Mouse (Mus musculus) ES-Bruce4 (cell line): ENCODE results near the gene Dkk3. TPM values are rescaled to one million over a fixed set of nuclear protein-coding genes. Genes with fewer than 3 reads are reported as not detected.
"Not testable (repeated sequence)": the region's sequence is repeated elsewhere in the genome, so short reads cannot be mapped to it uniquely, and the experiment has no call there.

Experiments used
- H3K27ac ChIP-seq: 2 replicates; pipeline ENCODE4 v1.5.1; 2012; ENCODE audit warnings: low read length, inconsistent platforms; ENCODE audit not compliant: insufficient read depth
- H3K27me3 ChIP-seq: 2 replicates; pipeline ENCODE4 v1.6.1; 2012; ENCODE audit warnings: mild to moderate bottlenecking, low read length, inconsistent platforms; ENCODE audit not compliant: control insufficient read depth, poor library complexity, insufficient read depth, severe bottlenecking
- H3K36me3 ChIP-seq: 2 replicates; pipeline ENCODE4 v1.6.1; 2012; ENCODE audit warnings: inconsistent platforms, mild to moderate bottlenecking, low read length, moderate library complexity; ENCODE audit not compliant: control insufficient read depth, poor library complexity, insufficient read depth, severe bottlenecking
- H3K4me1 ChIP-seq: one replicate; pipeline ENCODE4 v1.8.1; 2011; ENCODE audit warnings: low read length; ENCODE audit not compliant: control insufficient read depth, insufficient read depth
- H3K4me3 ChIP-seq: 2 replicates; pipeline ENCODE4 v1.5.1; 2011; ENCODE audit warnings: low read depth, mild to moderate bottlenecking, low read length
- H3K9ac ChIP-seq: 2 replicates; pipeline ENCODE4 v1.6.1; 2012; ENCODE audit warnings: low read depth, mild to moderate bottlenecking, inconsistent platforms; ENCODE audit not compliant: poor library complexity, severe bottlenecking
- H3K9me3 ChIP-seq: replicated peaks from 2 replicates; pipeline ENCODE4 v1.6.1; 2012; ENCODE audit warnings: mild to moderate bottlenecking, low read length, inconsistent platforms; ENCODE audit not compliant: control insufficient read depth, poor library complexity, insufficient read depth, severe bottlenecking
- CTCF ChIP-seq: IDR thresholded peaks from one replicate; pipeline ENCODE4 v1.8.1; 2011; ENCODE audit warnings: low read depth, low read length
- EP300 ChIP-seq: IDR thresholded peaks from 2 replicates; pipeline ENCODE4 v1.6.1; 2011; ENCODE audit warnings: low read depth, low read length; ENCODE audit not compliant: insufficient read depth
- POLR2A ChIP-seq: IDR thresholded peaks from one replicate; pipeline ENCODE4 v1.8.1; 2011; ENCODE audit warnings: low read length; ENCODE audit not compliant: insufficient read depth
- polyA plus RNA-seq: library from polyadenylated mRNA; stranded (reverse); fragments of >200 nt; gene quantifications from 2 replicates; pipeline ENCODE4 v1.2.4, GENCODE M21; 2011; ENCODE audit warnings: low read depth; ENCODE audit not compliant: missing spikeins, insufficient read depth, insufficient read length

The Dkk3 gene
- polyA plus RNA-seq, 1 experiment, result 4.6 TPM

GRCm38 (mm10) chr7:112180235-112180705 is 21.4 kb upstream of the Dkk3 start:
- TF ChIP-seq POLR2A, result no peak
- TF ChIP-seq EP300, result peak; percentile 60; the same call in 1 of the 2 replicates
- TF ChIP-seq CTCF, result peak; percentile 99
- Histone ChIP-seq H3K9me3 (no peaks in the 10 kb centered on the region), H3K4me3 (no peak overlapping the region), H3K36me3 (no peaks in the 10 kb centered on the region), H3K4me1 (peaks cover 3% of the 10 kb centered on the region), H3K27me3 (no peaks in the 10 kb centered on the region), H3K27ac (no peak overlapping the region), H3K9ac (no peak overlapping the region)

GRCm38 (mm10) chr7:112176627-112177026 is 17.8 kb upstream of the Dkk3 start:
- no peak for TF ChIP-seq EP300
- no peak for TF ChIP-seq POLR2A
- no peak for TF ChIP-seq CTCF
- no peaks in the 10 kb centered on the region for H3K9me3 ChIP-seq
- no peaks in the 10 kb centered on the region for H3K36me3 ChIP-seq
- H3K27ac ChIP-seq, result no peak overlapping the region
- H3K4me3 ChIP-seq, result no peak overlapping the region
- peaks cover 3% of the 10 kb centered on the region for H3K4me1 ChIP-seq
- no peaks in the 10 kb centered on the region for H3K27me3 ChIP-seq
- H3K9ac ChIP-seq, result no peak overlapping the region

GRCm38 (mm10) chr7:112172669-112173068 is 13.8 kb upstream of the Dkk3 start:
- Histone ChIP-seq H3K9ac (no peak overlapping the region), H3K27ac (no peak overlapping the region), H3K4me1 (no peaks in the 10 kb centered on the region), H3K36me3 (no peaks in the 10 kb centered on the region), H3K4me3 (no peak overlapping the region), H3K27me3 (no peaks in the 10 kb centered on the region), H3K9me3 (no peaks in the 10 kb centered on the region)
- TF ChIP-seq CTCF (no peak), POLR2A (no peak), EP300 (no peak)

- no peaks in the 10 kb centered on the region for H3K9me3 ChIP-seq
These were observed 11.3 kb upstream of the Dkk3 start for GRCm38 (mm10) chr7:112169955-112170692.

GRCm38 (mm10) chr7:112165593-112165992 is 6.7 kb upstream of the Dkk3 start:
- H3K36me3 ChIP-seq, result no peaks in the 10 kb centered on the region
- H3K27me3 ChIP-seq, result no peaks in the 10 kb centered on the region
- no peaks in the 10 kb centered on the region for H3K9me3 ChIP-seq
- no peaks in the 10 kb centered on the region for H3K4me1 ChIP-seq
- TF ChIP-seq EP300 (no peak), CTCF (no peak), POLR2A (no peak)
- H3K4me3 ChIP-seq, result no peak overlapping the region
- H3K27ac ChIP-seq, result no peak overlapping the region
- no peak overlapping the region for H3K9ac ChIP-seq

More at GRCm38 (mm10) chr7:112169955-112170692, 11.3 kb upstream of the Dkk3 start:
- H3K27me3 ChIP-seq, result no peaks in the 10 kb centered on the region
- no peak overlapping the region for H3K9ac ChIP-seq
- H3K27ac ChIP-seq, result no peak overlapping the region
- no peak overlapping the region for H3K4me3 ChIP-seq
- H3K36me3 ChIP-seq, result no peaks in the 10 kb centered on the region
- no peak for TF ChIP-seq CTCF
- no peak for TF ChIP-seq EP300
- TF ChIP-seq POLR2A, result no peak
- H3K4me1 ChIP-seq, result no peaks in the 10 kb centered on the region

GRCm38 (mm10) chr7:112165032-112165431 is 6.2 kb upstream of the Dkk3 start:
- not testable (repeated sequence) for H3K4me3 ChIP-seq, H3K27ac ChIP-seq, H3K4me1 ChIP-seq, H3K27me3 ChIP-seq, H3K36me3 ChIP-seq, H3K9me3 ChIP-seq, H3K9ac ChIP-seq
